Mouse (Mus musculus): ENCODE data around the gene Rcor2. TPM values are rescaled to one million over a fixed set of nuclear protein-coding genes. Genes with fewer than 3 reads are reported as not detected.

Rcor2 gene
- polyA plus RNA-seq, 2 experiments, result 0.36 to 1.7 TPM

DNA sequence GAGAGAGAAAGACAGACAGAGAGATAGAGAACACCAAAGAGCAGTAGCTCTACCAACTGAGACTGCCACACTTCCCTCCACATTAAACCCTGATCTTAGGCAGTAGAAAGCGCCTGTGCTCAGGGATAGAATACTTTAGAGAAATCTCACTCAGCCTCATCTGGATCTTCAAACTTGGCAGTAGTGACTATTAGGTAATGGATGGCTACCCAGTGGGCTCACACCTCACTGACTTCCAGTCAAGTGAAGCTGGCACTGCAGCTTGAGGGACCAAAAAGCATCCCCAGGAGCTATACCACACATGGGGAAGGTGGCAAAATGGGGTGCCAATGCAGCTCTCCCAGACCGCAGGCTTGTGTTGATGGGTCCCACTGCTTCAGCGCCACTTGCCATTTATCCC, 42.9 kb upstream of the Rcor2 start:
- no peak overlapping the region for H3K27ac ChIP-seq
- ATAC-seq (ENCODE audit: insufficient read depth) (no peak), DNase-seq (ENCODE audit: low read depth in 3 of 3, low spot score in 3 of 3) (no peak)
- no peak overlapping the region for H3K4me2 ChIP-seq (ENCODE audit: low read depth)
- H3K27me3 ChIP-seq (ENCODE audit: control insufficient read depth, insufficient read depth, low read length), result no peaks in the 10 kb centered on the region
- no peaks in the 10 kb centered on the region for H3K9me3 ChIP-seq (ENCODE audit: control insufficient read depth, low read length)
- H3K36me3 ChIP-seq (replicated peaks; ENCODE audit: control insufficient read depth, insufficient read depth, low read depth), result peaks cover 21% of the 10 kb centered on the region
- WGBS (ENCODE audit: insufficient replicate concordance), result 83% methylated on average over 3 of the region's 3 CpGs
- no peak overlapping the region for H3K4me3 ChIP-seq (ENCODE audit: insufficient read depth in 1 of 2, low read depth in 2 of 2, low read length in 2 of 2)
- H3K9ac ChIP-seq (replicated peaks), result no peak overlapping the region
- TF ChIP-seq EP300 (IDR thresholded peaks at IDR 0.05; ENCODE audit: low read depth) (no peak), CTCF (IDR thresholded peaks at IDR 0.05; ENCODE audit: low read depth) (no peak)
- no peaks in the 10 kb centered on the region for H3K4me1 ChIP-seq (replicated peaks; ENCODE audit: control insufficient read depth in 2 of 2, insufficient read depth in 2 of 2, low read length in 1 of 2)

DNA sequence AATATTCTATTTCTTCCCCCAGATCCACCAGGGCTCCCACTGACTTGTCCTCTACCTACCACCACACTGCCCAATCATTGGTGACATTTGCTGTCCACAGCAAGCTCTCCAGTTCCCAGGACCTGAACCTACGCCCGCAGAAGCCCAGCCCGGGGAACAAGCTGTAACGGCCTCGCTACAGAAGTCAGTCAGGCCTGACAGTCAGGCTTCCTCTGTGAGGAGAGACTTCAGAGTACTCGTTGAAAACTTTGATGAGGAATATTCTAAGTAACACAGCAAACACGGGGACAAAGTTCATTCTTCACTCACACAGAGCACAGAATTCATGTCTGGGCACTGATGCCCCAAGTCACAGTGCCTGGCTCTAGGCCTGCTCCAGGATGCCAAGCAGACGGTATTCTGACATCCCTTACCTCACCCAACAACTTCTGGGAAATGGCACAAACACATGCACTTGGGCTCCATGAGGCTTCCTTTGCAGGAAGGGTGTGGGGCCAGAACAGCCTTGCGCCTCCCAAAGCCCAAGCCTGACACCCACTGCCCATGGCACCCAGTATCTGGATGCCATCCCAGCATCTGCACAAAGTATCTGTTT, 41.9 kb upstream of the Rcor2 start:
- 77% methylated on average over 9 of the region's 9 CpGs for WGBS (ENCODE audit: insufficient replicate concordance)
- TF ChIP-seq CTCF (IDR thresholded peaks at IDR 0.05; ENCODE audit: low read depth) (no peak), EP300 (IDR thresholded peaks at IDR 0.05; ENCODE audit: low read depth) (no peak)
- H3K36me3 ChIP-seq (replicated peaks; ENCODE audit: control insufficient read depth, insufficient read depth, low read depth), result peaks cover 30% of the 10 kb centered on the region
- H3K27ac ChIP-seq, result no peak overlapping the region
- no peaks in the 10 kb centered on the region for H3K4me1 ChIP-seq (replicated peaks; ENCODE audit: control insufficient read depth in 2 of 2, insufficient read depth in 2 of 2, low read length in 1 of 2)
- no peak overlapping the region for H3K4me3 ChIP-seq (ENCODE audit: insufficient read depth in 1 of 2, low read depth in 2 of 2, low read length in 2 of 2)
- H3K4me2 ChIP-seq (ENCODE audit: low read depth), result no peak overlapping the region
- ATAC-seq (ENCODE audit: insufficient read depth), result no peak
- no peak for DNase-seq (ENCODE audit: low read depth in 3 of 3, low spot score in 3 of 3)
- H3K9ac ChIP-seq (replicated peaks), result no peak overlapping the region
- H3K27me3 ChIP-seq (ENCODE audit: control insufficient read depth, insufficient read depth, low read length), result no peaks in the 10 kb centered on the region
- no peaks in the 10 kb centered on the region for H3K9me3 ChIP-seq (ENCODE audit: control insufficient read depth, low read length)

DNA sequence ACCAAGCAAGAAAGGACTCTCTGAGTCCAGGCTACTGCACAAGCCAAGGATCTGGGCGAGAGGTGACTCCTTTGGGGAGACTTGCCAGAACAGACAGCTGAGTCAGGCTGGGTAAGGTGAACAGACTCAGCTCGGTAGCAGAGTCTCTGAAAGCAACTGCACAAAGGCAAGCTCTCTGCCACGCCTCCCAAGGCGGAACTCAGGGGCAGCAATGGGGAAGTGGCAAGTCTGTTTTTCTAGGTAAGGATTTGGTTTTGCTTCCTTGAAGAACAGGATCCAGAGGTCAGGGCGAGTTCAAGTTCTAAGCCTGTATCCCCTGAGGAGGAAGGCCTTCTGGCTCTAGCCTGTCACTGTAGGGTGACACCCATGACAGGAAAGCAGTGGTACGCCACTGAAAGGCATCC, 40.6 kb upstream of the Rcor2 start:
- no peak for ATAC-seq (ENCODE audit: insufficient read depth)
- TF ChIP-seq CTCF (IDR thresholded peaks at IDR 0.05; ENCODE audit: low read depth) (no peak), EP300 (IDR thresholded peaks at IDR 0.05; ENCODE audit: low read depth) (no peak)
- Histone ChIP-seq H3K27ac (no peak overlapping the region), H3K9me3 (ENCODE audit: control insufficient read depth, low read length) (no peaks in the 10 kb centered on the region), H3K4me1 (replicated peaks; ENCODE audit: control insufficient read depth in 2 of 2, insufficient read depth in 2 of 2, low read length in 1 of 2) (no peaks in the 10 kb centered on the region), H3K27me3 (ENCODE audit: control insufficient read depth, insufficient read depth, low read length) (no peaks in the 10 kb centered on the region), H3K4me2 (ENCODE audit: low read depth) (no peak overlapping the region), H3K9ac (replicated peaks) (no peak overlapping the region), H3K4me3 (ENCODE audit: insufficient read depth in 1 of 2, low read depth in 2 of 2, low read length in 2 of 2) (no peak overlapping the region), H3K36me3 (replicated peaks; ENCODE audit: control insufficient read depth, insufficient read depth, low read depth) (peaks cover 38% of the 10 kb centered on the region)
- DNase-seq (ENCODE audit: low read depth in 3 of 3, low spot score in 3 of 3), result no peak
- 56% methylated on average over 6 of the region's 6 CpGs for WGBS (ENCODE audit: insufficient replicate concordance)

DNA sequence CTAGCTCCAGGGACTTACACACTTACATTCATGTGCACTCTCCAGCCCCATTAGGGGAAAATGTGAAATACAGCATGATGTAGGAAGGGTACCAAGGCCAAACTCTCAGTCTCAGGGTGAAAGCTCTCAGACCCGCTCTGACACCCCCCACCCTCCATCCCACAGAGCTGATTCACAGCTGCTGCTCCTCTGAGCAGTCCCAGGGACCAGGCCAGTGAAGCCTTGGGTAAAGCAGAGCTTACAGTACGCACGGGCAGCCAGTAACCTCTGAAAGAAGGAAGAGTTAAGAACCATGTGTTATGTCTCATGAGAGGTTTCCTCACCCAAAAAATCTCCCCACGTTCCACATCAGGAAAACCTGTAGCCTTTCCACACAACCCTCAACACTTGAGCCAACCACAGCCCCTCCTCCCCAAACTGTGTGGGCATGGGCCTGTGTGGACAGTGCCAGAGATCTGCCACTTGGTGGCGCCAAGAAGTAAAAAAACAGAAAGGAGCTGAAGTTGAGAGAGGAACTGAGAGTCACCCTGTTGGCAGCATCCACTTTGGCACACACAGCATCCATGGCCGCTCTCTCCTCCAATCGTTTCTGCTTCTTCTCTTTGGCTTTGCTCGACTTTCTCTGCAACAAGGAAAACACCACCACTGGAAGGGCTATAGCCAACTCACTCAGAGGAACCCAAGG, 32.4 kb upstream of the Rcor2 start:
- Histone ChIP-seq H3K4me2 (ENCODE audit: low read depth) (no peak overlapping the region), H3K4me3 (ENCODE audit: insufficient read depth in 1 of 2, low read depth in 2 of 2, low read length in 2 of 2) (no peak overlapping the region), H3K4me1 (replicated peaks; ENCODE audit: control insufficient read depth in 2 of 2, insufficient read depth in 2 of 2, low read length in 1 of 2) (peaks cover 2% of the 10 kb centered on the region in 2 experiments), H3K9ac (replicated peaks) (no peak overlapping the region), H3K36me3 (replicated peaks; ENCODE audit: control insufficient read depth, insufficient read depth, low read depth) (peaks cover 33% of the 10 kb centered on the region), H3K9me3 (ENCODE audit: control insufficient read depth, low read length) (no peaks in the 10 kb centered on the region), H3K27ac (no peak overlapping the region), H3K27me3 (ENCODE audit: control insufficient read depth, insufficient read depth, low read length) (no peaks in the 10 kb centered on the region)
- DNase-seq (ENCODE audit: low read depth in 3 of 3, low spot score in 3 of 3), result peak in 1 of 3 experiments; percentile 45
- peak; percentile 50; the same call in 1 of the 2 replicates for ATAC-seq (ENCODE audit: insufficient read depth)
- TF ChIP-seq CTCF (IDR thresholded peaks at IDR 0.05; ENCODE audit: low read depth) (peak; percentile 87), EP300 (IDR thresholded peaks at IDR 0.05; ENCODE audit: low read depth) (no peak)
- 54% methylated on average over 8 of the region's 8 CpGs for whole genome bisulfite sequencing (ENCODE audit: insufficient replicate concordance)

DNA sequence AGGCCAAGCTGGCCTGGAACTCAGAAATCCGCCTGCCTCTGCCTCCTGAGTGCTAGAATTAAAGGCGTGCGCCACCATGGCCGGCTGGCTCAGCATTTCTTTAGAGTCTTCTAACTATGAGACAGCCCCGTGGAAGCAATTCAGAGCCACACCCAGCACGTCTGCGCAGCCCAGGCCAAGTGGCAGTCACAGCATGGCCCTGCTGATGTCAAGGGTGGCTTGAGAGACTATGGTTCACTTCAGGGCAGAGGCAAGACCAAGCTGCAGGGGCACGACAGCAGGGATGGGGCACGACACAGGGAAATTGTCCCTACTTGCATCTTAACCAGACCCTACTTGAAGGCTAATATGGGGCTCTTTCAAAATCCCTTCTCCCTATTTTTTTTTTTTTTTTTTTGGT, 31.7 kb upstream of the Rcor2 start:
- H3K9ac ChIP-seq (replicated peaks), result no peak overlapping the region
- no peaks in the 10 kb centered on the region for H3K9me3 ChIP-seq (ENCODE audit: control insufficient read depth, low read length)
- 78% methylated on average over 9 of the region's 9 CpGs for WGBS (ENCODE audit: insufficient replicate concordance)
- no peak overlapping the region for H3K4me2 ChIP-seq (ENCODE audit: low read depth)
- H3K27me3 ChIP-seq (ENCODE audit: control insufficient read depth, insufficient read depth, low read length), result no peaks in the 10 kb centered on the region
- DNase-seq (ENCODE audit: low read depth in 3 of 3, low spot score in 3 of 3) (no peak), ATAC-seq (ENCODE audit: insufficient read depth) (no peak)
- no peak overlapping the region for H3K27ac ChIP-seq
- peaks cover 6 to 7% of the 10 kb centered on the region in 2 experiments for H3K4me1 ChIP-seq (replicated peaks; ENCODE audit: control insufficient read depth in 2 of 2, insufficient read depth in 2 of 2, low read length in 1 of 2)
- no peak overlapping the region for H3K4me3 ChIP-seq (ENCODE audit: insufficient read depth in 1 of 2, low read depth in 2 of 2, low read length in 2 of 2)
- H3K36me3 ChIP-seq (replicated peaks; ENCODE audit: control insufficient read depth, insufficient read depth, low read depth), result peaks cover 26% of the 10 kb centered on the region
- TF ChIP-seq CTCF (IDR thresholded peaks at IDR 0.05; ENCODE audit: low read depth) (no peak), EP300 (IDR thresholded peaks at IDR 0.05; ENCODE audit: low read depth) (no peak)
